Mouse (Mus musculus): ENCODE results near the gene Fosl2. TPM values are rescaled to one million over a fixed set of nuclear protein-coding genes. Genes with fewer than 3 reads are reported as not detected.

The Fosl2 gene
- polyA plus RNA-seq, 2 experiments: 8.8 to 11.6 TPM

DNA sequence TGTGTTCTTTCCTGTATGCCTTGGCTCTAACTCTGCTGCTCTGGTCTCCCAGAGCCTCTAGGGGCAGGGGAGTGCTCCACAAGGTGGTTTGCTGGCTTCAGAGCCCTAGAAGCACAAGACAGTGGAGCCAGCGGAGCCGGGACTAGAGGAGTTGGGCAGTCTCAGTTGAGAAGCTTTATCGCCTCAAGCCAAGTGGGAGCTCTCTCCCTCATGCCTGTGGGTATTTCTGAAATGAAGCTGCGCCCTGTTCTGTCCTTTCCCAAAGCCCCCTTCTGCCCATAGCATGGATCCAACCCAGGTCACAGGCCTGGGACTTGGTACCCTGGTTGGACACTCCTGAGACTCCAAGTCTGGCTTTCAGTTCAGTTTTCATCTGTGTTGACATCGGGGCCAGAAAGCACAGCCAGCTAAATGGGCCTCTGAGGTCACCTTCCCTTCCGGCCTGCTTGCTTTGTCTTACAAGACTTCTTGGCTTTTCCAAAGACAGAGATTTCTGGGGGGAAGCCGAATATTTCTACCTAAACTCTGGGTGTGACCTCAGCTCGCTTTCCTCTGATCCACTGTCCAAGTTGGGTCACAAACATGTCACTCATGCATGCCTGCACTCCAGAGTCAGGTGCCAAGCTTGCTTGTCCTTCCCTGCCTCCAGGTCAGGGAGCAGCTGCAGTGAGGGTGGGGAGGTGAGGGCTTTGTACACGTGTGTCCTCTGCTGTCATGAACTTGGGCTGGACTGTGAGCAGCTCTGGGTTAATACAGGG, 19.5 kb downstream of the Fosl2 start:
- Histone ChIP-seq H3K27me3 (ENCODE audit: control insufficient read depth, insufficient read depth, low read length) (no peaks in the 10 kb centered on the region), H3K36me3 (ENCODE audit: control insufficient read depth, insufficient read depth, low read length) (peaks cover 12% of the 10 kb centered on the region), H3K4me2 (replicated peaks; ENCODE audit: low read depth, low read length, severe bottlenecking) (no peak overlapping the region), H3K4me1 (ENCODE audit: control insufficient read depth, insufficient read depth, low read length) (no peaks in the 10 kb centered on the region), H3K27ac (replicated peaks; ENCODE audit: low read depth, low read length) (no peak overlapping the region), H3K9me3 (ENCODE audit: control insufficient read depth, low read length) (no peaks in the 10 kb centered on the region), H3K9ac (ENCODE audit: low read depth, low read length, severe bottlenecking) (no peak overlapping the region), H3K4me3 (replicated peaks; ENCODE audit: low read length) (no peak overlapping the region)
- no peak for TF ChIP-seq POLR2A (IDR thresholded peaks at IDR 0.05; ENCODE audit: borderline replicate concordance, extremely low read depth, insufficient read depth, insufficient read length)
- 87% methylated on average over 9 of the region's 9 CpGs for WGBS
- DNase-seq (ENCODE audit: low spot score) (no peak), ATAC-seq (ENCODE audit: low FRiP score, low read depth) (no peak)

DNA sequence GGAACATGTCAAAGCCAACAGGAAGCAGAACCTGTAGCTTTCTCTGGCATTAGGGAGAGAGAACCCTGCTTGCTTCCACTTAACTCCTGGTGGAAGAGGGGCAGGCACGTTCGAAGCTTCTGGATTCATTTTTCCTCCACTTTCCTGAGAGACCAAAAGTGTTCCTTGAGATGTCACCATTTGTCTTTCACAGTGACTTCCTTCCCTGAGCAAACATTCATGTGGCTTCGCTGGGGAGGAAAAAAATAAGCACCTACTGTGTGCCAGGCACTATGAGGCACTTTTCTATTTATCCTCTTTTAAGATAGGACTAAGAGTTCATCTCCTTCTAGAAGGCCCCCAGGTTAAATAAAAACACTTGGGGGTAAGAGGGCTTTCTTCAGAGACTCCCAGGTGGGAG, 20.3 kb downstream of the Fosl2 start:
- H3K4me1 ChIP-seq (ENCODE audit: control insufficient read depth, insufficient read depth, low read length): no peaks in the 10 kb centered on the region
- TF ChIP-seq POLR2A (IDR thresholded peaks at IDR 0.05; ENCODE audit: borderline replicate concordance, extremely low read depth, insufficient read depth, insufficient read length): no peak
- no peak overlapping the region for H3K4me3 ChIP-seq (replicated peaks; ENCODE audit: low read length)
- no peak overlapping the region for H3K27ac ChIP-seq (replicated peaks; ENCODE audit: low read depth, low read length)
- no peak overlapping the region for H3K4me2 ChIP-seq (replicated peaks; ENCODE audit: low read depth, low read length, severe bottlenecking)
- 77% methylated on average over 3 of the region's 3 CpGs for WGBS
- H3K9me3 ChIP-seq (ENCODE audit: control insufficient read depth, low read length): no peaks in the 10 kb centered on the region
- DNase-seq (ENCODE audit: low spot score) (no peak), ATAC-seq (ENCODE audit: low FRiP score, low read depth) (no peak)
- H3K27me3 ChIP-seq (ENCODE audit: control insufficient read depth, insufficient read depth, low read length): no peaks in the 10 kb centered on the region
- peaks cover 12% of the 10 kb centered on the region for H3K36me3 ChIP-seq (ENCODE audit: control insufficient read depth, insufficient read depth, low read length)
- H3K9ac ChIP-seq (ENCODE audit: low read depth, low read length, severe bottlenecking): no peak overlapping the region

GRCm38 (mm10) chr5:32163478-32164043, 28.0 kb downstream of the Fosl2 start:
- Histone ChIP-seq H3K9ac (ENCODE audit: low read depth, low read length, severe bottlenecking) (no peak overlapping the region), H3K27ac (replicated peaks; ENCODE audit: low read depth, low read length) (no peak overlapping the region), H3K9me3 (ENCODE audit: control insufficient read depth, low read length) (no peaks in the 10 kb centered on the region), H3K4me1 (ENCODE audit: control insufficient read depth, insufficient read depth, low read length) (no peaks in the 10 kb centered on the region), H3K4me2 (replicated peaks; ENCODE audit: low read depth, low read length, severe bottlenecking) (no peak overlapping the region), H3K36me3 (ENCODE audit: control insufficient read depth, insufficient read depth, low read length) (no peaks in the 10 kb centered on the region), H3K4me3 (replicated peaks; ENCODE audit: low read length) (no peak overlapping the region), H3K27me3 (ENCODE audit: control insufficient read depth, insufficient read depth, low read length) (no peaks in the 10 kb centered on the region)
- TF ChIP-seq POLR2A (IDR thresholded peaks at IDR 0.05; ENCODE audit: borderline replicate concordance, extremely low read depth, insufficient read depth, insufficient read length): no peak
- ATAC-seq (ENCODE audit: low FRiP score, low read depth) (no peak), DNase-seq (ENCODE audit: low spot score) (no peak)
- 88% methylated on average over 3 of the region's 3 CpGs for WGBS

GRCm38 (mm10) chr5:32172188-32172587, 36.6 kb downstream of the Fosl2 start:
- Histone ChIP-seq H3K4me2 (replicated peaks; ENCODE audit: low read depth, low read length, severe bottlenecking) (no peak overlapping the region), H3K4me1 (ENCODE audit: control insufficient read depth, insufficient read depth, low read length) (no peaks in the 10 kb centered on the region), H3K27ac (replicated peaks; ENCODE audit: low read depth, low read length) (no peak overlapping the region), H3K9me3 (ENCODE audit: control insufficient read depth, low read length) (no peaks in the 10 kb centered on the region), H3K36me3 (ENCODE audit: control insufficient read depth, insufficient read depth, low read length) (no peaks in the 10 kb centered on the region), H3K9ac (ENCODE audit: low read depth, low read length, severe bottlenecking) (no peak overlapping the region), H3K4me3 (replicated peaks; ENCODE audit: low read length) (no peak overlapping the region), H3K27me3 (ENCODE audit: control insufficient read depth, insufficient read depth, low read length) (no peaks in the 10 kb centered on the region)
- DNase-seq (ENCODE audit: low spot score) (no peak), ATAC-seq (ENCODE audit: low FRiP score, low read depth) (no peak)
- no peak for TF ChIP-seq POLR2A (IDR thresholded peaks at IDR 0.05; ENCODE audit: borderline replicate concordance, extremely low read depth, insufficient read depth, insufficient read length)
- WGBS: 63% methylated on average over 2 of the region's 2 CpGs

DNA sequence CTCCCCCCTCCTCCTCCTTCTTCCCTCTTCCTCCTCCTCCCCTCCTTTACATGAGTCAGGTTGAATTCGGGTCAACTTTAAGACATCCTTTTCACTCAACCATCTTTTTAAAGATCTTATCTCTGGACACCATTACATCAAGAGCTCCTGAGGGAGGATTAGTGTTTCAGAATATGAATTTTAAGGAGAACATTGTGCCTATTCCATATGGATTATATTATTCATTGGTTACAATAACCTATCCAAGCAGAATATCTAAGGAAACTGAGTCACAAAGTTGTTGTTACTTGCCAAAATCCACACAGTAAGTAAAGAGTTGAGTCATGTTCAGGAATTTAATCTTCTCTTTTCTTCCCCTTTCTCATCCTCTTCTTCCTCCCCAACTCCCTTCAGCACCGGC, 41.2 kb downstream of the Fosl2 start:
- Histone ChIP-seq H3K4me2 (replicated peaks; ENCODE audit: low read depth, low read length, severe bottlenecking) (no peak overlapping the region), H3K36me3 (ENCODE audit: control insufficient read depth, insufficient read depth, low read length) (no peaks in the 10 kb centered on the region), H3K4me1 (ENCODE audit: control insufficient read depth, insufficient read depth, low read length) (no peaks in the 10 kb centered on the region), H3K9me3 (ENCODE audit: control insufficient read depth, low read length) (no peaks in the 10 kb centered on the region), H3K9ac (ENCODE audit: low read depth, low read length, severe bottlenecking) (no peak overlapping the region), H3K27ac (replicated peaks; ENCODE audit: low read depth, low read length) (no peak overlapping the region), H3K27me3 (ENCODE audit: control insufficient read depth, insufficient read depth, low read length) (no peaks in the 10 kb centered on the region), H3K4me3 (replicated peaks; ENCODE audit: low read length) (no peak overlapping the region)
- no peak for ATAC-seq (ENCODE audit: low FRiP score, low read depth)
- no peak for TF ChIP-seq POLR2A (IDR thresholded peaks at IDR 0.05; ENCODE audit: borderline replicate concordance, extremely low read depth, insufficient read depth, insufficient read length)
- 63% methylated on average over 2 of the region's 2 CpGs for WGBS
- no peak for DNase-seq (ENCODE audit: low spot score)
